Mouse (Mus musculus): ENCODE results near the gene Crim1. TPM values are rescaled to one million over a fixed set of nuclear protein-coding genes. Genes with fewer than 3 reads are reported as not detected.

Gene Crim1
- polyA plus RNA-seq, 1 experiment = 36.1 TPM

DNA sequence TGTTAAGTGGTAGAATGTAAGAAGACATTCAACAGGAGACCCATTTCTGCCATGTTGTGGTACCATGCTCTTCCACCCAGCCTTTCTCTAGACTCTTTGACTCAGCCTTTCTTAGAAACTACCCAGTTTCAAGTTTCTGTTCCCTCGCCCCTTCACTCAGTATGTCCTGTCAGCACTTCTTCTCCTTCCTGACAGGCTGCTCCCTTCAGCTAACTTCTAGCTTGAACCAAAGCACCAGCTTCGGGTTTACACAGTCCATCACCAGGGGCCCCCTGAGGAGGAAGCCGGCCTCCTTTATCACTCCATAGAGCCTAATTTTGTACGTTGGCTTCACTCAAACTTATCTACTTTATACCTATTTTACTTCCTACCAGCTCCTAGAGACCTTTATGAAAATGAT lies 219.2 kb downstream of the Crim1 start:
- Histone ChIP-seq H3K27ac (ENCODE audit: insufficient read depth, low read depth, low read length) (no peak overlapping the region), H3K4me3 (ENCODE audit: low read depth, low read length) (no peak overlapping the region), H3K4me1 (ENCODE audit: control insufficient read depth, insufficient read depth, insufficient read length, low read length) (peaks cover 13% of the 10 kb centered on the region; the same call in 1 of the 2 replicates), H3K27me3 (ENCODE audit: control insufficient read depth, insufficient read depth, low read length) (no peaks in the 10 kb centered on the region), H3K36me3 (ENCODE audit: control insufficient read depth, insufficient read depth, low read length) (0 out of 2 replicates have a peak, but pooled peaks cover 2% of the 10 kb centered on the region)
- WGBS = 79% methylated on average over 4 of the region's 4 CpGs
- TF ChIP-seq CTCF (IDR thresholded peaks at IDR 0.05; ENCODE audit: extremely low read depth, insufficient read length, insufficient replicate concordance, low read depth, low read length) (no peak), POLR2A (IDR thresholded peaks at IDR 0.05; ENCODE audit: low read depth, low read length) (no peak)

GRCm38 (mm10) chr17:78425026-78425425 lies 225.0 kb downstream of the Crim1 start:
- 80% methylated on average over 8 of the region's 8 CpGs for WGBS
- TF ChIP-seq POLR2A (IDR thresholded peaks at IDR 0.05; ENCODE audit: low read depth, low read length) = no peak
- TF ChIP-seq CTCF (IDR thresholded peaks at IDR 0.05; ENCODE audit: extremely low read depth, insufficient read length, insufficient replicate concordance, low read depth, low read length) = no peak
- Histone ChIP-seq H3K36me3 (ENCODE audit: control insufficient read depth, insufficient read depth, low read length) (no peaks in the 10 kb centered on the region), H3K4me3 (ENCODE audit: low read depth, low read length) (no peak overlapping the region), H3K4me1 (ENCODE audit: control insufficient read depth, insufficient read depth, insufficient read length, low read length) (no peaks in the 10 kb centered on the region), H3K27ac (ENCODE audit: insufficient read depth, low read depth, low read length) (no peak overlapping the region), H3K27me3 (ENCODE audit: control insufficient read depth, insufficient read depth, low read length) (no peaks in the 10 kb centered on the region)

Other genes with a start within 250 kb of the Crim1 start
- gene Fez2, start 217.9 kb downstream of the Crim1 start, polyA plus RNA-seq (2012; rRNA removed) = 13.8 and 31.7 TPM in 2 replicates

Data from small intestine, adult 2 months (tissue).